Mouse (Mus musculus) lung, adult 2 months (tissue): ENCODE data around the gene AC131692.1.

Experiments
- CTCF ChIP-seq: fragments of 200-500 bp; IDR thresholded peaks from 2 replicates; pipeline ENCODE4 v1.5.1; 2011; ENCODE audit warnings: mild to moderate bottlenecking, low read length, control low read depth; ENCODE audit not compliant: insufficient read depth
- POLR2A ChIP-seq: fragments of 200-500 bp; IDR thresholded peaks from 2 replicates; pipeline ENCODE4 v1.6.1; 2011; ENCODE audit warnings: low read depth, mild to moderate bottlenecking, control low read depth, low read length, borderline replicate concordance; ENCODE audit errors: extremely low read depth

DNA sequence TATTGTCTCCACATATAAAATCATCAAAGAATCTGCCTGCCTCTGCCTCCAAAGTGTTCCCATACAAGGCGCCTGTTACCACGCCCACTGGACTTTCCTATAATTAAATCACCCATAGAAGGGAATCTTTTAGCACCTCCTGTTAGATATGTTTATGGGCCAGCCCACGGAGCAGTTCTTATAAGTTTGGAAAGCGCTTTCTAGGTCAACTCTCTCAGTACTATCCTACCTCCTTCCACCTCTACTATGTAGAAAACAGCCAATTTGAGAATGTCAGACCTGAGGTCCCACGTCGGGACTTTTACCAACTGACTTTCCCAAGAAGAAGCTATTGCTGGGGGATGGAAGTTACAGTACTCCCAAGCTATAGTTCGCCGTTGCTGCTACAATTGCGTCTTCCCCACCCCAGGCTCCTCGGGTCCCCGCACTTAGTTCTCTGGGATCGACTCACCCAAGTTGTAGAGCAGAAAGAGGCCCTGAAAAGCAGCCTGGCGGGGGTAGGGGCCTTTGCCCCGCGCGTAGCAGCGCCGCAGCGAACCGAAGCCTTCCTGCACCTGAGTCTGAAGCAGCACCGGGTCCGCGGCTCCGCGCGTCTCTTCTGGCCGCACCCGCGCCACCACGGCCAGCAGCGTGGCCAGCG lies 23.2 kb downstream of the AC131692.1 start:
- no peak for TF ChIP-seq CTCF
- TF ChIP-seq POLR2A, result no peak
